Mouse (Mus musculus) megakaryocyte, embryonic 14.5 days (primary cell): ENCODE data around the gene Cd300lf. TPM values are rescaled to one million over a fixed set of nuclear protein-coding genes. Genes with fewer than 3 reads are reported as not detected.
A peak's percentile ranks its signal among the peaks of the same experiment; 100 is the strongest.

Experiments used
- H3K27me3 ChIP-seq: replicated peaks from 2 replicates; pipeline ENCODE3; 2012; ENCODE audit warnings: inconsistent platforms
- H3K36me3 ChIP-seq: replicated peaks from 2 replicates; pipeline ENCODE3; 2012; ENCODE audit warnings: low read length, inconsistent platforms, mixed read lengths
- H3K4me1 ChIP-seq: 2 replicates; pipeline ENCODE4 v1.6.1; 2012; ENCODE audit warnings: inconsistent platforms
- H3K4me3 ChIP-seq: replicated peaks from 2 replicates; pipeline ENCODE3; 2012; ENCODE audit warnings: moderate library complexity, mild to moderate bottlenecking, inconsistent platforms
- H3K9me3 ChIP-seq: 2 replicates; pipeline ENCODE4 v1.6.1; 2012; ENCODE audit warnings: inconsistent platforms
- FLI1 ChIP-seq: IDR thresholded peaks from 2 replicates; pipeline ENCODE4 v1.6.1; 2012; ENCODE audit warnings: low read length, inconsistent platforms, mixed read lengths
- GATA1 ChIP-seq: IDR thresholded peaks from 3 replicates; pipeline ENCODE4 v1.6.1; 2012; ENCODE audit warnings: mixed read lengths, low read length, inconsistent platforms, borderline replicate concordance
- polyA plus RNA-seq: library from polyadenylated mRNA; stranded (reverse); fragments of >175 nt; gene quantifications from 2 replicates; pipeline ENCODE4 v1.2.3, GENCODE M21; 2012; ENCODE audit warnings: low replicate concordance; ENCODE audit not compliant: insufficient read depth

The Cd300lf gene
- polyA plus RNA-seq, 1 experiment, result 3.4 TPM

DNA sequence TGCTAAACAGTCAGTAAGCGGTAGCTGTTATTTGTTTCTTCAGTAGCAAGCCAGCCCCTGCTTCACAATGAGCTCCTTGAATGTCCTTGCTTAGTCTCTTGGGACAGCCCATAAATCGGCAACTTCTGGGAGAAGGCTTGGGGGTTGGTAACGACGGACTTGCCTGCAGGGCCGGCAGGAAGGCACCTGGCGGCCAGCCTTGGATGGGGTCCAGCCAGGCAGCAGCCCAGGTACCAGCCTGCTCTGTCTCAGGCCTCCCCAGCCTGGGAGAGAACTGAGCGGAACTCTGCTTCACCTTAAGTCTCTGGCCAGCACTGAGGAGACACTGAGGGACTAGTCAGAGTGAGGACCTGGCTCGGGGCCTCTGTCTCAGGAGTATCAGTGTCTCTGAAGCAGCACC lies 37.3 kb upstream of the Cd300lf start:
- no peaks in the 10 kb centered on the region for H3K27me3 ChIP-seq
- H3K36me3 ChIP-seq, result peaks cover 80% of the 10 kb centered on the region
- TF ChIP-seq FLI1, result no peak
- TF ChIP-seq GATA1, result no peak
- H3K4me3 ChIP-seq, result no peak overlapping the region
- peaks cover 81% of the 10 kb centered on the region for H3K4me1 ChIP-seq
- H3K9me3 ChIP-seq, result no peaks in the 10 kb centered on the region

DNA sequence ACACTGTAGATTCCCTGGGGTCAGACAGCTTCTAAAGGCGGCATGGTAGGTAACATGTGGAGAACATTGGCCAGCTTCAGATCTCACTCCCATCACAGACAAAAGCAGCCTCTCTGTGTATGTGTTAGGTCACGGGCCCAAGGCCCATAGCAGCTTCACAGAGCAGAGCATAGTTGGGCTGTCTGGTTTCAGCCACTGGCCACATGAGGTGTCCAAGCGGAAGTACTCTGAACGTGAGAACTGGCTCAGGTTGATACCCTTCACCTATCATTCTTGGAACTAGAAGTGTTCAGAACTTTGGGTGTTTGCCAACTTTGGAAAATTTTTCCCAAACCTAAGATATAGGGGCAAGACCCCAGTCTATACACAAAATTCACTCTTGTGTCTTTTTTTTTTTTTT lies 35.6 kb upstream of the Cd300lf start:
- Histone ChIP-seq H3K4me1 (peaks cover 81% of the 10 kb centered on the region), H3K4me3 (no peak overlapping the region), H3K27me3 (no peaks in the 10 kb centered on the region), H3K36me3 (peaks cover 73% of the 10 kb centered on the region), H3K9me3 (no peaks in the 10 kb centered on the region)
- no peak for TF ChIP-seq FLI1
- no peak for TF ChIP-seq GATA1

DNA sequence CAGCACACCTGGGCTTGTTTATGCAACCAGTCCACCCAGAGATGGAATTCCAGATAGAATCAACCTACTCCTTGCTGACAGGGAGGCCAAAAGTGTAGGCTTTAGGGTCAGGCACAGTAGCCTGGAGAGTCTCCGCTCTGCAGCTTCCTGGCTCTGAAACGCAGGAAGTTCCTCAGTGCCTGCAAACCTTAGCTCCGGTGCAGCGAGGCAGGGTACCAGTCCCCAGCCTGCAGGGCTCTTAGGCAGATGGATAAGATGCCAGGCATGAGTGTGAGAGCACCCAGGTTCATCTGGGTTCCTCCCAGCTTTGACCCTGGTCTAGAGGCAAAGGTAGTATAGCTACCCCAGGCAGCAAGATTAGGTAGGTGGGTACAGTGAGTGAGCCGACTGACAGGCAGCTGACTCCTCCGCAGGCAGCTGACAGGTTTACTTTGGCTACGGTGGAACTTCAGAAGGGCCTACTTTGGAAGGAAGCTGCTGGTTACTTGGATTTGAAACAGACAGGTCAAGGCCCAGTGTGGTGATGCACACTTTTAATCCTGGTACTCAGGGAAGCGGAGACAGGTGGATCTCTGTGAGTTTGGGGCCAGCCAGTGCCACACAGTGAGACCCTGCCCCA lies 33.9 kb upstream of the Cd300lf start:
- peaks cover 69% of the 10 kb centered on the region for H3K36me3 ChIP-seq
- H3K4me1 ChIP-seq, result peaks cover 66% of the 10 kb centered on the region

DNA sequence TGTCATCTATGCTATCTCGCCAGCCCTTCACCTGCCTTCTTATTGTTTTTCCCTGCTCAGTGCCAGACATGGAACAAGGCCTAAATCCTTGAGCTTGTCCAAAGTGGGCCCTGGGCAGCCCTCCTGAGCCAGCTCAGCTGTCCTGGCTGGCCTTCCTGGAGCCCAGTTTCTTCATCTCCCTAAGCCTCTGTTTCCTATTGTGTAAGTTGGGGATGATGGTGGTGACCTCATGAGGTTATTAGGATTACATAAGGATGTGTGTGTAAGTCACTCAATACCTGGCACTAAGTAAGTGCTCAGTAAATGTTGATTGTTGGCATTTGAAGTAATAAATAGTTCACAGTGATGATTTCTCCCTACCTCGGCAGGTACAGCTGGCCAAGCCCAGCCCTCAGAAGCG lies 33.0 kb upstream of the Cd300lf start:
- H3K36me3 ChIP-seq, result peaks cover 62% of the 10 kb centered on the region
- H3K4me3 ChIP-seq, result no peak overlapping the region
- no peak for TF ChIP-seq FLI1
- no peak for TF ChIP-seq GATA1
- H3K9me3 ChIP-seq, result no peaks in the 10 kb centered on the region
- H3K4me1 ChIP-seq, result peaks cover 66% of the 10 kb centered on the region
- no peaks in the 10 kb centered on the region for H3K27me3 ChIP-seq

More for the DNA sequence above, 33.9 kb upstream of the Cd300lf start:
- H3K4me3 ChIP-seq, result no peak overlapping the region
- TF ChIP-seq FLI1 (no peak), GATA1 (no peak)
- no peaks in the 10 kb centered on the region for H3K9me3 ChIP-seq
- H3K27me3 ChIP-seq, result no peaks in the 10 kb centered on the region

DNA sequence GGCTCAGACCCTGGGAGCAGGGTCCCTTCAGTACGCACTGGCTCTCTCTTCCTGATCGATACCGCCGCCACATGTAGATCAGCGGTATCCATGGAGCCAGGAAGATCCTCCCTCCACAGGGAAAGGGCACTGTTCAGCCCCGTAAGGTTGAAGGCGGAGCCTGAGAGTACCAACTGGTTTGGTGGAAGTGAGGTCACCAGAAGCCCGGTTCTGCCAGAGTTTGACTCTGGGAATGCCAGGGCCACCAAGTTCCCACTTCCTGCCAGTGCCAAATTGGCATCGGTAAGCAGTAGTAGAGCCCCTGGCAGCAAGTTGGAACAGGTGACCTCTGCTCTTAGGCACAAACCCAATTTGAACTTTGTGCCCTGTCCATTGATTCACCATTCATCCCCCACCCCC lies 31.2 kb upstream of the Cd300lf start:
- TF ChIP-seq FLI1 (no peak), GATA1 (no peak)
- no peaks in the 10 kb centered on the region for H3K9me3 ChIP-seq
- peaks cover 60% of the 10 kb centered on the region for H3K36me3 ChIP-seq
- peak overlapping the region; percentile 99 for H3K4me3 ChIP-seq
- no peaks in the 10 kb centered on the region for H3K27me3 ChIP-seq
- H3K4me1 ChIP-seq, result peaks cover 72% of the 10 kb centered on the region

DNA sequence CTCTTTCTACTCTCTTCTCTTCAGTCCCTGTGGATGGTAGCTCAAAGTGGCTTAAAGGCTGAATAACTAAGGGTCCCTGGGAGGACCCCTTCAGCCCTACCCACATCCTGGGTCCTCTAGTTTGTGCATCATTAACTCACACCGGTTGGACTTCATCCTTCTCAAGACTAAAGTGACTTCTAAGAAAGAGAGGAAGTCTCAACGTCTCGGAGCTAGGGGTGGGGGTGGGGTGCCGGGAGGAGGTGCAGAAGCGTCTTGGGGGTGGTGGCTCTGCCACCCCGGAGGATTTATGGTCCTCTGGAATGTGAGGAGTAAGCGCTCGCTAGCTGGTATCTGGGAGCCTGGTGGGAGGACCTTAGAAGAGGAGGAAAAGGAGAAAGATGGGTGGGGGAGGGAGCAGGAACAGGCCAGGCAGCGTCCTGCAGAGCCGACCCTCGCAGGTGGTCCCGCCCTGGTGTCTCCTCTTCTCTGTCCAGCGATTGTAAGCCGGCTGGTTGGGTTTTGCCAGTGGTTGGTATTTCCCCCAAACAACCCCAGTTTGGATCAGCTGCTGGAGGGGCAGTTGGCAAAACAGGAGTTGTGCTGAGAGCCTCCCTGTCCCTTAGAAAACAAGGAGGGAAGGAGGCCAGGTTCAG lies 30.7 kb upstream of the Cd300lf start:
- TF ChIP-seq GATA1 (no peak), FLI1 (no peak)
- peaks cover 76% of the 10 kb centered on the region for H3K4me1 ChIP-seq
- peak overlapping the region; percentile 99 for H3K4me3 ChIP-seq

DNA sequence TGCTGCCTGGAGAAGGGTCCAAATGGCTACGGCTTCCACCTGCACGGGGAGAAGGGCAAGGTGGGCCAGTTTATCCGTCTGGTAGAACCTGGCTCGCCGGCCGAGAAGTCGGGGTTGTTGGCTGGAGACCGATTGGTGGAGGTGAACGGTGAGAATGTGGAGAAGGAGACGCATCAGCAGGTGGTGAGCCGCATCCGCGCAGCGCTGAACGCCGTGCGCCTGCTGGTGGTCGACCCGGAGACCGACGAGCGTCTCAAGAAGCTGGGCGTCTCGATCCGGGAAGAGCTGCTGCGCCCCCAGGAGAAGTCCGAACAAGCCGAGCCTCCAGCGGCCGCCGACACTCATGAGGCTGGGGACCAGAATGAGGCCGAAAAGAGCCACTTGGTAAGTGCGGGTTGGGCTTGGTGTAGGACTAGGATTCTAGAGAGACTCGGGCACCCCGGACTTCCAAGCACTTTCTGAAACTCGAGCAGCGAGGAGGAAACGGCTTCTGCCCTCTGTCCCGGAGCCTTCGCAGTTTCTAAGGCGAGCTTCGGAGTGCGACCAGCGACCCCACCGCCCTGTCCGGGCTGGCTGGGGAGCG lies 29.9 kb upstream of the Cd300lf start:
- Histone ChIP-seq H3K36me3 (peaks cover 62% of the 10 kb centered on the region), H3K4me1 (peaks cover 84% of the 10 kb centered on the region), H3K9me3 (no peaks in the 10 kb centered on the region), H3K27me3 (no peaks in the 10 kb centered on the region), H3K4me3 (peak overlapping the region; percentile 99)
- no peak for TF ChIP-seq GATA1
- no peak for TF ChIP-seq FLI1

More for the DNA sequence above, 30.7 kb upstream of the Cd300lf start:
- no peaks in the 10 kb centered on the region for H3K9me3 ChIP-seq
- peaks cover 61% of the 10 kb centered on the region for H3K36me3 ChIP-seq
- H3K27me3 ChIP-seq, result no peaks in the 10 kb centered on the region

DNA sequence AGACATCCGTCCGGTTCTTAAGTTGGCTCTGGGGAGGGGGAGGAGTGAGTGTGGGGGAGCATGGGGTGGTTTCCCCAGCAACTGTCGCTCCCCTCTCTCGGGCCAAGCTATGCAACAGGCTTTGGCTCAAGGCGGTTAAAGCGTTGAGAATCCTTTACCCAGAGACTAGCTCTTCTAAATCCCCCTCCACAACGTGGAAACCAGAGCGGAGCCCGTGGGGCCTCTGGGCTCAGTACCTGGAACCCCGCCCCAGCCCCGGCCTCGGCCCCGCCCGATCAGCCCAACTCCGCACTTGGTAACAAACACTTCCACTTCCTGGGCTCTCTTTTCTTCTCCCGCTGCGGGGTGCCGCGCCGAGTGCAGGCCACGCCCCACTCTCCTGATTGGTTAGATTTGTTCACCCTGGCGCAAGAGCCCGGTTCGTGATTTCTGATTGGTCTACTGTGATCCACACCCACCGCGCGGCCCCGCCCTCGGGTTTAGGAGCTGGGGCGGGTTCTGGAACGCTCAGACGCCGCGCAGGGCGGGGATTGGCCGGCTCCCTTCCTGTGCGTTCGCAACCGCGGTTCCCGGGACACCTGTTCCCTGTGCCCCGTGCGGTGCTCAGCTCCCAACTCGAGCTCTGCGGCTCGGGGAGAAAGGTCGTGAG lies 29.2 kb upstream of the Cd300lf start, which contains the start of gene Slc9a3r1:
Gene Slc9a3r1, plus strand, starts transcription at position 510 of the 649 bp plus-strand sequence.
- H3K36me3 ChIP-seq, result peaks cover 58% of the 10 kb centered on the region
- H3K9me3 ChIP-seq, result no peaks in the 10 kb centered on the region
- H3K4me1 ChIP-seq, result peaks cover 85% of the 10 kb centered on the region
- H3K27me3 ChIP-seq, result no peaks in the 10 kb centered on the region
- TF ChIP-seq GATA1, result no peak
- no peak for TF ChIP-seq FLI1
- H3K4me3 ChIP-seq, result peak within 1 kb of the TSS; percentile 99

DNA sequence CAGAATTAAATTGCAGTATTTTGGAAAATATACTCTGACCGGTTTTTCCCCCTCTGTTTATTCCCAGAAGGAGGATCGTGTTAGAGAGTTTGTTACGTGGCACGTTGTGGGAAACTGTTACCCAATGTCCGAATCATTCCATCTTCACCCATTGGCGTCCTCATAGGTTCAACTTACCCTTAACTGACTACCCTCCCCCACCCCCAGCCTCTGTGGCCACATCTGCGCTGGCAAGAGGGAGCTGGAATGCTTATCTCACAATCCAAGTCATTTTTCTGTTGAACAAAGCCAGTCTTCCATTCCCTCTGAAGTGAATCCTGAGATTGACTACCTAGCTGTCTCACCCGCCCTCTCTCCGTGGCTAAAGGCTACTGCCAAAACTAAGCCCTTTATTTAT lies 28.4 kb upstream of the Cd300lf start:
- TF ChIP-seq FLI1 (no peak), GATA1 (no peak)
- H3K9me3 ChIP-seq, result no peaks in the 10 kb centered on the region
- H3K36me3 ChIP-seq, result peaks cover 57% of the 10 kb centered on the region
- H3K4me3 ChIP-seq, result peak overlapping the region; percentile 99
- H3K27me3 ChIP-seq, result no peaks in the 10 kb centered on the region
- peaks cover 85% of the 10 kb centered on the region for H3K4me1 ChIP-seq

DNA sequence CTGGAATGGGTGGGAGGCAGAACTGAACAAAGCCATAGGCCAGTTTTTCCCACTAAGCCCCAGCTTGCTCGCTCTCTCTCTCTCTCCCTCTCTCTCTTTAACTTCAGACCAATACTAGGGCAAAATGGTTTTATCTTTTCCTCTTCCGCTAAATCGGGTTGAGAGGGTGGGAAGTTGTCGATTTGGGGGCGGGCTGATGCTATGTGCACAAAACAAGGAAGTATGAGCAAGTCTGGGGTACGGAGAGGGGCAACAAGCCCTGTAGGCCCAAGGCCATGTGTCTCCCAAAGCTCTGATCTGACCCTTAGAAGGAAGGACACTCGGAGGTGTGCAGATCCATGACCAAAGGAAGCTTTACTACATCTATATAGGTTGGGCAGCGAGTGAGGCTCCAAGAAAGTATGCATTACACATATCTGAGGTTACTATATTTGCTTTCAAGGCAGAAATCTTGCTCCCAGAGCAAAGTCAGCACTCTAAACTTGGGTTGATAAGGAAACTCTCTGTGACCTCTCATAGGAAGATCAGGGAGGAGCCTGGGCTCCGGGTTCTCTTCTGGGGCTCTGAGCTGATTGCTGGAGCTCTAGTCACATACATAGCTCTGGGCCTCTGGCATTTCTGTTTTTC lies 27.9 kb upstream of the Cd300lf start:
- peak overlapping the region; percentile 99 for H3K4me3 ChIP-seq
- peaks cover 85% of the 10 kb centered on the region for H3K4me1 ChIP-seq
- H3K36me3 ChIP-seq, result peaks cover 57% of the 10 kb centered on the region
- no peaks in the 10 kb centered on the region for H3K27me3 ChIP-seq
- no peaks in the 10 kb centered on the region for H3K9me3 ChIP-seq
- TF ChIP-seq GATA1 (no peak), FLI1 (no peak)
